Mouse (Mus musculus): ENCODE measurements around the gene Upk1b.

GRCm38 (mm10) chr16:38757626-38758025 lies 42.5 kb downstream of the Upk1b start:
- no peak for TF ChIP-seq CTCF (IDR thresholded peaks at IDR 0.05; ENCODE audit: low read depth, low read length)
- TF ChIP-seq POLR2A (IDR thresholded peaks at IDR 0.05; ENCODE audit: extremely low read depth, insufficient read depth, low read length): no peak

All from liver, adult 2 months (tissue).